Mouse (Mus musculus) regulatory T cell (primary cell): Measurements from ENCODE around the gene 4932438H23Rik.

Source experiments
- in situ Hi-C: fragments of 300-600 bp; cut with MboI, MseI; formaldehyde crosslinking; loops from one replicate; pipeline ENCODE4 v1.15.1; 2025; ENCODE audit warnings: high pct_unique_total_duplicates

The 4932438H23Rik gene

GRCm38 (mm10) chr16:91010581-91011020 is 84.3 kb downstream of the 4932438H23Rik start:
- in situ Hi-C loops, result loop anchor here (25.0 kb wide), 1 partner anchor 773 kb away; no protein-coding TSS in a partner anchor

GRCm38 (mm10) chr16:91009942-91010529 is 84.9 kb downstream of the 4932438H23Rik start:
- in situ Hi-C loops, result loop anchor here (25.0 kb wide), 1 partner anchor 773 kb away; no protein-coding TSS in a partner anchor

- in situ Hi-C loops, result loop anchor here (25.0 kb wide), 1 partner anchor 768 kb away; no protein-coding TSS in a partner anchor
Measured at GRCm38 (mm10) chr16:91004915-91005538, 89.9 kb downstream of the 4932438H23Rik start.
